ENCODE assay signal across 9 mouse cellular contexts in the genomic region with DNA sequence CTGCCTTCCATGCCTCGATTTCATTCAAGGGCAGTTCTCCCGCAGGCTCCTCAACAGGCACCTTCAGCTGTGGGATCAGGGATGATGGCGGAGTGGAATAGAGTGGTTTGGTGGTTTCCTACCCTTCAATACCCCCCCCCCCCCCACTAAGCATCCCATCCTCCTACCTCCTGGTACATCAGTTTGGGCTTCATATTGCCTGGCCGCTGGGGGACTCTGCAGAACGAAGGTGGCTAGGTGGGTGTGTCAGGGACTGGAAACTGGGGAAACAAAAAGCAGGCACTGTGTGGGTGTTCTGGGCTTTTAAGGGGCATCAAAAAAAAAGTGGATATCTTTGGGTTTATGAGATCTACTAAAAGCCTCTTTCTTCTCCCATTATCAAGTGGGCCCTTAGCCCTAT. TPM values are rescaled to one million over a fixed set of nuclear protein-coding genes. Genes with fewer than 3 reads are reported as not detected.
DNase-seq lines count a peak whose midpoint lies in the region; ATAC-seq and TF ChIP-seq lines count a peak whose summit lies in the region.
"Had no signal": no experiment of that assay in that cellular context is flagged by ENCODE, and none has a peak within 500 bp of the region (broad histone marks: within the 10 kb centered on the region; RNA-seq: fewer than 3 reads in every experiment).

No protein-coding gene starts in this region.

- WGBS in embryonic facial prominence, embryonic 12.5 days, result 50% methylated on average over 5 of the region's 5 CpGs
- 57% methylated on average over 5 of the region's 5 CpGs for WGBS in hindbrain, embryonic 15.5 days
- WGBS in midbrain, embryonic 15.5 days, result 68% methylated on average over 5 of the region's 5 CpGs

- peak overlapping the region; percentile 97 for H3K27ac ChIP-seq in layer of hippocampus, adult 2 months
- no peak overlapping the region for H3K27ac ChIP-seq in embryonic facial prominence, embryonic 12.5 days
- H3K27ac ChIP-seq in hindbrain, embryonic 15.5 days (replicated peaks), result no peak overlapping the region
- no peak overlapping the region for H3K27ac ChIP-seq in midbrain, embryonic 15.5 days

- no peak for DNase-seq in layer of hippocampus, adult 2 months (ENCODE audit: low spot score in 2 of 2)
- no peak for DNase-seq in layer of hippocampus, adult 9-10 months (ENCODE audit: low spot score)
- no peak for DNase-seq in MN1 (ENCODE audit: low spot score)
- DNase-seq in ovary, adult 18-20 months (ENCODE audit: low spot score), result no peak
- no peak for DNase-seq in kidney, adult 11 months

- H3K9ac ChIP-seq in embryonic facial prominence, embryonic 12.5 days, result peak overlapping the region; percentile 62; the same call in 1 of the 2 replicates
- H3K9ac ChIP-seq in hindbrain, embryonic 15.5 days, result peak overlapping the region; percentile 80
- peak overlapping the region; percentile 59 for H3K9ac ChIP-seq in midbrain, embryonic 15.5 days

- no peak for ATAC-seq in embryonic facial prominence, embryonic 12.5 days (ENCODE audit: insufficient number of reproducible peaks, insufficient read depth, low FRiP score, low TSS enrichment)
- ATAC-seq in hindbrain, embryonic 15.5 days (ENCODE audit: low FRiP score, low read depth), result no peak
- peak; percentile 9 for ATAC-seq in midbrain, embryonic 15.5 days (replicated peaks)

- H3K27me3 ChIP-seq in embryonic facial prominence, embryonic 12.5 days, result no peaks in the 10 kb centered on the region
- no peaks in the 10 kb centered on the region for H3K27me3 ChIP-seq in hindbrain, embryonic 15.5 days
- H3K27me3 ChIP-seq in midbrain, embryonic 15.5 days (replicated peaks), result no peaks in the 10 kb centered on the region

- peaks cover 11% of the 10 kb centered on the region; the same call in 1 of the 2 replicates for H3K4me1 ChIP-seq in embryonic facial prominence, embryonic 12.5 days
- H3K4me1 ChIP-seq in hindbrain, embryonic 15.5 days (replicated peaks), result peaks cover 21% of the 10 kb centered on the region
- peaks cover 16% of the 10 kb centered on the region for H3K4me1 ChIP-seq in midbrain, embryonic 15.5 days

- H3K9me3 ChIP-seq in embryonic facial prominence, embryonic 12.5 days, result no peaks in the 10 kb centered on the region
- no peaks in the 10 kb centered on the region for H3K9me3 ChIP-seq in hindbrain, embryonic 15.5 days
- no peaks in the 10 kb centered on the region for H3K9me3 ChIP-seq in midbrain, embryonic 15.5 days

- no peak for TF ChIP-seq CTCF in layer of hippocampus, adult 2 months (conservative IDR thresholded peaks at IDR 0.05)

- H3K36me3 ChIP-seq in embryonic facial prominence, embryonic 12.5 days, result peaks cover 33% of the 10 kb centered on the region; the same call in 1 of the 2 replicates
- H3K36me3 ChIP-seq in hindbrain, embryonic 15.5 days, result peaks cover 37% of the 10 kb centered on the region
- peaks cover 7% of the 10 kb centered on the region for H3K36me3 ChIP-seq in midbrain, embryonic 15.5 days (replicated peaks)

- peak overlapping the region; percentile 89 for H3K4me2 ChIP-seq in embryonic facial prominence, embryonic 12.5 days (replicated peaks)
- H3K4me2 ChIP-seq in hindbrain, embryonic 15.5 days, result peak overlapping the region; percentile 72
- H3K4me2 ChIP-seq in midbrain, embryonic 15.5 days, result peak overlapping the region; percentile 75

- H3K4me3 ChIP-seq in layer of hippocampus, adult 2 months, result peak overlapping the region; percentile 88
- peak overlapping the region; percentile 55 for H3K4me3 ChIP-seq in embryonic facial prominence, embryonic 12.5 days
- H3K4me3 ChIP-seq in hindbrain, embryonic 15.5 days, result peak overlapping the region; percentile 75
- peak overlapping the region; percentile 59 for H3K4me3 ChIP-seq in midbrain, embryonic 15.5 days

RNA-seq across cellular contexts. Expression of gene Pld3, which starts 11.1 kb away (rescaled TPM):
- total RNA-seq in layer of hippocampus, adult 2 months (2021), result 100 to 1,000 TPM; 573 to 583 TPM
- polyA plus RNA-seq in embryonic facial prominence, embryonic 12.5 days (2016; fragmentation: Nextera tagmentation; extraction: Ambion mirVana), result 68.1 and 77.9 TPM in 2 replicates
- polyA plus RNA-seq in hindbrain, embryonic 15.5 days (2015; fragmentation: Nextera tagmentation; extraction: Ambion mirVana), result 189 TPM in 2 replicates
- polyA plus RNA-seq in midbrain, embryonic 15.5 days (2015; fragmentation: Nextera tagmentation; extraction: Ambion mirVana), result 156 and 157 TPM in 2 replicates

RNA-seq across cellular contexts. Expression of gene 2310022A10Rik, which starts 11.1 kb away (rescaled TPM):
- total RNA-seq in layer of hippocampus, adult 2 months (2021), result 10 to 100 TPM; 25.5 to 25.6 TPM
- 33.5 and 35.8 TPM in 2 replicates for polyA plus RNA-seq in embryonic facial prominence, embryonic 12.5 days (2016; fragmentation: Nextera tagmentation; extraction: Ambion mirVana)
- 32.0 and 36.6 TPM in 2 replicates for polyA plus RNA-seq in hindbrain, embryonic 15.5 days (2015; fragmentation: Nextera tagmentation; extraction: Ambion mirVana)
- 38.7 and 40.5 TPM in 2 replicates for polyA plus RNA-seq in midbrain, embryonic 15.5 days (2015; fragmentation: Nextera tagmentation; extraction: Ambion mirVana)

RNA-seq across cellular contexts. Expression of gene Hipk4, which starts 18.9 kb away (rescaled TPM):
- under 1 TPM in 1 of 2 experiments, not detected in 1; 0.15 TPM for total RNA-seq in layer of hippocampus, adult 2 months (2021)
- polyA plus RNA-seq in embryonic facial prominence, embryonic 12.5 days (2016; fragmentation: Nextera tagmentation; extraction: Ambion mirVana), result 0.95 and 1.0 TPM in 2 replicates
- polyA plus RNA-seq in hindbrain, embryonic 15.5 days (2015; fragmentation: Nextera tagmentation; extraction: Ambion mirVana), result 0.82 and 1.0 TPM in 2 replicates
- polyA plus RNA-seq in midbrain, embryonic 15.5 days (2015; fragmentation: Nextera tagmentation; extraction: Ambion mirVana), result 0.83 and 0.99 TPM in 2 replicates
- total RNA-seq: hematopoietic stem cell, adult 5-6 weeks had no signal

RNA-seq across cellular contexts. Expression of gene Prx, which starts 42.8 kb away (rescaled TPM):
- under 1 TPM; 0.38 to 0.39 TPM for total RNA-seq in layer of hippocampus, adult 2 months (2021)
- polyA plus RNA-seq in embryonic facial prominence, embryonic 12.5 days (2016; fragmentation: Nextera tagmentation; extraction: Ambion mirVana), result 5.6 and 6.2 TPM in 2 replicates
- 1.8 and 1.9 TPM in 2 replicates for polyA plus RNA-seq in hindbrain, embryonic 15.5 days (2015; fragmentation: Nextera tagmentation; extraction: Ambion mirVana)
- polyA plus RNA-seq in midbrain, embryonic 15.5 days (2015; fragmentation: Nextera tagmentation; extraction: Ambion mirVana), result 1.4 and 1.6 TPM in 2 replicates

RNA-seq across cellular contexts. Expression of gene Akt2, which starts 49.4 kb away (rescaled TPM):
- 10 to 100 TPM; 87.0 to 99.1 TPM for total RNA-seq in layer of hippocampus, adult 2 months (2021)
- polyA plus RNA-seq in embryonic facial prominence, embryonic 12.5 days (2016; fragmentation: Nextera tagmentation; extraction: Ambion mirVana), result 114 and 115 TPM in 2 replicates
- polyA plus RNA-seq in hindbrain, embryonic 15.5 days (2015; fragmentation: Nextera tagmentation; extraction: Ambion mirVana), result 66.3 and 74.2 TPM in 2 replicates
- polyA plus RNA-seq in midbrain, embryonic 15.5 days (2015; fragmentation: Nextera tagmentation; extraction: Ambion mirVana), result 60.8 and 66.1 TPM in 2 replicates
